Mouse (Mus musculus): Measurements from ENCODE around the gene Lyrm9.

Lyrm9 gene

DNA sequence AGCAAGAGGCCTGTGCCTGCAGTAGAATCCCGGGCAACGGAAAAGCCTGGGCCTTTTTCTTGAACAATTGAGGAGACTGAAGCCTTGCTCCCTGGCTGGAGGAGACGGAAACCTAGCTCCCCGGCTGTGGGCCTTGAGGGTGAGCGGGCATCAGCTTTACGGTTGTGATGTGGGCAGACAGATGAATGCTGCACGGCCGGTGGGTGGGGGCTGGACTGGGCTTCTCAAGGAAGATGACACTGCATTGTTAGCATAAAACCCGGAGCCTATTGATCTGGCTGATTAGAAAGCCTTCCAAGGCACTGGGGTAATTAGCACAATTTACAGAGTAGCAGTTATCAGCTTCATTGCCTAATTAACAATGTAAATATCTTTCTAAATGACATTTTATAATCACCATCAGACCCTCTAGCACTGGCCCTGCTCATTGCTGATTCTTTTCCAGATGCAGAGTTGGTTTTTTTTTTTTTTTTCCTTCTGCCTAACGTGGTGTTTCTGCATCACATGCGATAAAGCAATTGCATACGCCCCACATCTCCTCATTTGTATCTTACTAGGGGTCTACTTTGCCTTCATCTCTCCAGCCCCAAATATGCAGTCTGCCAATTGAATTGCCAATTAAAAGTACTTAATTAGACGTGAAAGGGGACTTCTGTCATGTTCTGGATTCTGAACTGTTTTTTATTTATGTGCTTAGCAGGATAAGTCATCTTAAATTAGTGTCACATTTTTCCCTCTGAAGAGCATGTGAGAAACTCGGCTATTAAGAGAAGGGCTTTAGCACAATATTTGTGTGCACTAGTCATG, 10.2 kb upstream of the Lyrm9 start:
- no peak for DNase-seq (ENCODE audit: low read depth)

- no peak for DNase-seq (ENCODE audit: low read depth)
These were observed 8.9 kb upstream of the Lyrm9 start for GRCm38 (mm10) chr11:78817311-78818022.

DNA sequence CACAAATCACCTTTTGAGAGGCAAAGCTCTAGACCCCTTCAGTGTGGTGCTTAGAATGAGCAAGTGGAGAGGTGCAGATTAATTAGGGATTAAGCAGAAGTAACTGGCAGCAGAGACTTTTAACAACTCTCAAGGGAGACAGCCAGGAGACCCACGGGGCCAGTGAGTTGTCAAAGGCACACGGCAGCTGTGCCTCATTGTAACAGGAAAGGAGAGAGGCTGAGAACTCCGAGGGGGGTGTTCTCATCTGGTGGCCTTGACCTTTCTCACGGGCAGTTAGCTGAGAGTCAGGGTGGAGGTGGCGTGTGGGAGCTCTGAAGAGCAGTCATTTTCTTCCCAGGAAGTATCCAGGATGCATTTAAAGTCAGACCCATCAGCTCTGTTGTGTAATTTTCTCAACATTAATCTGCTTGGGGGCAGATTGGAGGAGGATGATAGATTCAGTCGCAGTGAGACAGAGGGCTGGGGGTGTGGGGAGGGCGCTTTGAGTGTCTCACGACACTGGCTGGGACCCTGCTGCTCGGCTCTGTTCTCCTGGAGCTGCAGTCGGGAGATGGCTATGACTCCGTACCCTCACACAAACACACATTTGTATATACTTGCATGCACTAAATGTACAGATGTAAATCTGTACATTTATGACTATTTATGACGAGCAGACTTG, 5.9 kb upstream of the Lyrm9 start:
- DNase-seq (ENCODE audit: low read depth), result no peak

GRCm38 (mm10) chr11:78822792-78823498, 3.4 kb upstream of the Lyrm9 start:
- no peak for DNase-seq (ENCODE audit: low read depth)

DNA sequence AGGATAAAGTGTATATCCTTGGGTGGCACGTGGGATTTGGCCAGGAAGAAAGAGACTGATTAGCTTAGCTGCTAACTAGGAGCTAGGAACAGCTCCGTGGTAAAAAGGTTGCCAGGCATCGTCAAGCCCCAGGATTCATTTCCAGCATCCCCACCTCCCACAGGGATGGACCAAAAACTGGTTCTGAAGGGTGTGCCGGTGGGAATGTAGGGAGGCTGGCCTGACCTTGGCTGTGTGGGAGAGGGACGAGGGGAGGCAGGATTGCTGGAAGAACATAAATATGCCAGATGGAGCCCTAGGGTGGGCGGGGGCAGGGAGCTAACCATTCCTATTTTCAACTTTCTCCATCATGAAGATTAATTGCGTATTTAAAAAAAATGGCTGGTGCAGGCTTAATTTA, 1.2 kb downstream of the Lyrm9 start:
- no peak for DNase-seq (ENCODE audit: low read depth)

DNA sequence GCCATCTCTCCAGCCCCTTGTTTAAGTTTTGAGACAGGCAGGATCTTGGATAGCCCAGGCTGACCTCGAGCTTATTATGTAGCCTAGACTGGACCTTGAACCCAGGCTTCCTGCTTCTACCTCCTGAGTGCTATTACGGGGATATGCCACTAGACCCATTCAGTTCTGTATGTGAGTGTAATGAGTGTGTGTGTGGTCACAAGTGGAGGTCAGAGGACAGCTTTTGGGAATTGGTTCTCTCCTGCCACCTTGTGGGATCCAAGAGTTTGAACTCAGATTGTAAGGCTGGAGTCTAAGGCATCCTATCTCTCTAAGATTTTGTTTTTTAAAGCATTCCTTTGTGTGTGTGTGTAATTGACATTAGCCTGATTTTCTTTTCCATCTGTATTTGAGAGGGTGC, 2.0 kb downstream of the Lyrm9 start:
- DNase-seq (ENCODE audit: low read depth), result no peak

DNA sequence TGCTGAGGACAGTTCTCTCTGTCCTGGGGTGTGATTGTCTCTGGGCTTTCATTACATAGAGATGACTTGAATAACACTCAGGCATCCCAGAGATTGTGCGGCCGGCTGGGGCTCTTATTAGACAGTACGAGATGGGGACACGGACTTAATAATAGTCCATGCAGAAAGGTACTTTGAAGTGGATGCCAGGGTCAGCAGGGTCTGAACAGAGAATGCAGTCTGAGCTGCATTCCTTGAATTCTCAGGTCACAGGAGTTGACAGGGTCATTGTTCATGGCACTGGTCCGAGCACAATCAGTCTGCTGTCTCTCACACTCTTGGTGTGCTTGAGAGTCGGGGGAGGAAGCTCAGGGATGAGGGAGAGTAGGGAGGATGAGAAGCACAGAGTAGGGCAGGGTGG, 3.0 kb downstream of the Lyrm9 start:
- DNase-seq (ENCODE audit: low read depth), result no peak

GRCm38 (mm10) chr11:78830180-78830579, 3.8 kb downstream of the Lyrm9 start:
- DNase-seq (ENCODE audit: low read depth), result no peak

GRCm38 (mm10) chr11:78831716-78832115, 5.3 kb downstream of the Lyrm9 start:
- no peak for DNase-seq (ENCODE audit: low read depth)

DNA sequence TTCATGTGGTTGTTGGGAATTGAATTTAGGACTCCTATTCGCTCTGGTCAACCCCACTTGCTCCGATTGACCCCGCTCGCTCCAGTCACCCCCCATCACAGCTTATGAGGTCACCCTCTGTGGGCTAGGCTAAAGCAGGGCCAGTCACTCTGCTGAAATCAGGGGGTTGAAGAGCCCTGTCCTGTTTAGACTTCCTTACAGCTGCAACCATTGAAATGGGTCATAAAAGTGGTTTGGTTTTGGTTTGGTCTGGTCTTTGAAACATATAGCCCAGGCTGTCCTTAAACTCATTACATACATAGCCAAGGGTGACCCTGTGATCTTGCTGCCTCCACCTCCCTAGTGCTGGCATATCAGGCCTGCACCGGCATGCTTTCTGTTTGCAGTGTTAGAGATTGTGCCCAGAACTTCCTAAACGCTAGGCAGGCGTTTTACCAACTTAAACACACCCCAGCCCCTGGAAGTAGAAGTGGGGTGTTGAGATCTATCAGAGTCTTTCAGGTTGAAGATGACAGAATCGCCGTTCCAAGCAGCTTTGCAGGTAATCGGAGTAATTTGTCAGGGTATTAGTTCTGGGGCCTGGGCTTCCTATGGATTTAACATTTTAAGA, 5.8 kb downstream of the Lyrm9 start:
- no peak for DNase-seq (ENCODE audit: low read depth)

GRCm38 (mm10) chr11:78832816-78833314, 6.5 kb downstream of the Lyrm9 start:
- peak; percentile 70 for DNase-seq (ENCODE audit: low read depth)

DNA sequence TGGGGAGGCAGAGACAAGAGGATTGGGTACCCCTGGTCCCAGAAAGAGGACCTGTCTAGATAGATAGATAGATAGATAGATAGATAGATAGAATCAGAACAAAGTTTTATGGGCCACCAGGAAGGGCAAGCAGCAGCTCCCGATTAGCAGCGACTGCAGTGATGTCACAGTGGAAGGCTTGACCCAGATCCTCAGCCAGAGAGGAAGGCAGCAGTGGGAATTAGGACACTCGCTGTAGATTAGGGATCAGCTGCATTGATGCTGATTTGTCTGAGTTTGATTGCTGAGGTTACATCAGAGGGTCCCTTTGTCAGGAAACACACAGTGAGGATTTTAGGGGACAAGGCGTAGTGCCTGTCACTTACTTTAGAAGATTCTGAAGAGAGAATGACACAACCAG, 10.1 kb downstream of the Lyrm9 start:
- no peak for DNase-seq (ENCODE audit: low read depth)

- DNase-seq (ENCODE audit: low read depth), result no peak
These were observed 11.6 kb downstream of the Lyrm9 start for GRCm38 (mm10) chr11:78837989-78838388.

GRCm38 (mm10) chr11:78839491-78839890, 13.1 kb downstream of the Lyrm9 start:
- DNase-seq (ENCODE audit: low read depth), result no peak

GRCm38 (mm10) chr11:78840141-78840540, 13.8 kb downstream of the Lyrm9 start:
- DNase-seq (ENCODE audit: low read depth), result no peak

- no peak for DNase-seq (ENCODE audit: low read depth)
These were observed 15.6 kb downstream of the Lyrm9 start for GRCm38 (mm10) chr11:78841987-78842386.

- DNase-seq (ENCODE audit: low read depth), result no peak
These were observed 20.2 kb downstream of the Lyrm9 start for GRCm38 (mm10) chr11:78846620-78847019.

DNA sequence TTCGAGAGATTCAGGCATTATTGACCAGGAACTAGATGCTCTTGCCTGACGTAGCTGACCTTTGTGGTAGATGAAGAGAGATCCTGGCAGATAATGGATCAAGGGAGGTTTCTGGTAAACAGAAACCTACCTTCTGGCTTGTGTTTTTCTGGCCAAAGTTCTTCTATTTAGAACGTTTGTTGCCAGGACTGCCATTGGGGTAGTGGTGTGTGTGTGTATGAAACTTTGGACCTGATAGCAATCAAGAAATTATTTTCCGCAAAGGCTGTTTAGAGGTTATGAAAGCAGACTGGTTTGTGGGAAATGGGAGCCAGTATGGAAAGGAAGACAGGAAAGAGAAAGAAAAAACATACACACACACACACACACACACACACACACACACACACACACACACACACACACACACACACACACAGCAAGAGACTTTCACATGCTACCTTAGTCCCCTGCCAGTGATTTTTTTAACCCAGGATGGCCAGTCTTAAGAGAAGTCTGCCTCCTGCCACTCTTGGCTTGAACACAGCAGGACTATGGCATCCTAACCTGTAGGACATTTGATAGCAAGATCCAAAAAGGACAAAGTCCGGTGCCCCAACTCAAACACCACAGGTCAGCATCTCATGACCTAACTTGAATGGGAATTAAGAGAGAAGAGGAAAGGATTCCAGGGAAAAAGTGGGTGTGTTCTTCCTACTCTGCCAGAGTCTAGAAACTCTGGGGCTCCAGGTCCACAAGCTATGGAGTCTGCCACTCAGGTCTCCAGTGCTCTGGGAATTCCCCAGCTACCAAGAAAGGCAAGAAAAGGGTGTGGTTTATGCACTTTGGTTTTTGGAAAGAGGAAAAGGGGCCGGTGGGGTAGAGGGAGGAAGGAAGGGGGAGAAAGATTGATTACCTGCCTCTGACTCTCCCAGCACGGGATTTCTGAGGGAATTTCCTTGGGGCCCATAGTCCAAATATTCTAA, 21.8 kb downstream of the Lyrm9 start:
- no peak for DNase-seq (ENCODE audit: low read depth)

GRCm38 (mm10) chr11:78849859-78850258, 23.5 kb downstream of the Lyrm9 start:
- DNase-seq (ENCODE audit: low read depth), result no peak

GRCm38 (mm10) chr11:78851216-78851870, 25.0 kb downstream of the Lyrm9 start:
- DNase-seq (ENCODE audit: low read depth), result no peak

Data from c-Kit-positive CD71-negative TER-119-negative erythroid progenitor cells, embryonic 14.5 days (primary cell).